Mouse (Mus musculus) heart, adult 2 months (tissue): ENCODE data around the gene Baz2b.

Source experiments
- CTCF ChIP-seq: fragments of 200-600 bp; IDR thresholded peaks from 2 replicates; pipeline ENCODE4 v1.8.1; 2022; ENCODE audit warnings: antibody characterized with exemption, mild to moderate bottlenecking, moderate library complexity
- EP300 ChIP-seq: fragments of 200-500 bp; IDR thresholded peaks from 2 replicates; pipeline ENCODE4 v1.6.1; 2011; ENCODE audit warnings: low read depth, low read length, control low read depth; ENCODE audit not compliant: insufficient read depth
- POLR2A ChIP-seq: fragments of 200-500 bp; IDR thresholded peaks from 2 replicates; pipeline ENCODE4 v1.6.1; 2011; ENCODE audit warnings: mild to moderate bottlenecking, low read depth, low read length, control low read depth; ENCODE audit not compliant: insufficient read depth

GRCm38 (mm10) chr2:60143383-60143782, 66.3 kb downstream of the Baz2b start:
- TF ChIP-seq CTCF (no peak), POLR2A (no peak), EP300 (no peak)
